Mouse (Mus musculus): ENCODE data around the gene Gm2115.

Gm2115 gene

GRCm38 (mm10) chr7:84586360-84587100 lies 57.8 kb downstream of the Gm2115 start:
- DNase-seq (ENCODE audit: low spot score in 2 of 2): no peak

GRCm38 (mm10) chr7:84587101-84587783 lies 58.5 kb downstream of the Gm2115 start:
- DNase-seq (ENCODE audit: low spot score in 2 of 2): no peak

GRCm38 (mm10) chr7:84590622-84591021 lies 61.9 kb downstream of the Gm2115 start:
- DNase-seq (ENCODE audit: low spot score in 2 of 2): no peak

GRCm38 (mm10) chr7:84591347-84591746 lies 62.6 kb downstream of the Gm2115 start:
- no peak for DNase-seq (ENCODE audit: low spot score in 2 of 2)

GRCm38 (mm10) chr7:84594087-84594916 lies 65.5 kb downstream of the Gm2115 start:
- DNase-seq (ENCODE audit: low spot score in 2 of 2): peak; percentile 15 to 26

GRCm38 (mm10) chr7:84594917-84595303 lies 66.2 kb downstream of the Gm2115 start:
- no peak for DNase-seq (ENCODE audit: low spot score in 2 of 2)

GRCm38 (mm10) chr7:84596002-84596401 lies 67.2 kb downstream of the Gm2115 start:
- no peak for DNase-seq (ENCODE audit: low spot score in 2 of 2)

- DNase-seq (ENCODE audit: low spot score in 2 of 2): no peak
Measured at GRCm38 (mm10) chr7:84596633-84597032, 67.9 kb downstream of the Gm2115 start.

GRCm38 (mm10) chr7:84600631-84601030 lies 71.9 kb downstream of the Gm2115 start:
- DNase-seq (ENCODE audit: low spot score in 2 of 2): no peak

GRCm38 (mm10) chr7:84601331-84601730 lies 72.6 kb downstream of the Gm2115 start:
- DNase-seq (ENCODE audit: low spot score in 2 of 2): no peak

- DNase-seq (ENCODE audit: low spot score in 2 of 2): peak; percentile 7 to 22
Measured at GRCm38 (mm10) chr7:84604501-84604900, 75.7 kb downstream of the Gm2115 start.

- peak in 1 of 2 experiments; percentile 8 for DNase-seq (ENCODE audit: low spot score in 2 of 2)
Measured at GRCm38 (mm10) chr7:84605033-84605687, 76.4 kb downstream of the Gm2115 start.

- DNase-seq (ENCODE audit: low spot score in 2 of 2): peak; percentile 82 to 83
Measured at GRCm38 (mm10) chr7:84605704-84606292, 77.0 kb downstream of the Gm2115 start.

GRCm38 (mm10) chr7:84606293-84606749 lies 77.6 kb downstream of the Gm2115 start, which contains the start of gene Fah:
Fah (minus strand) TSS chr7:84606722.
- DNase-seq (ENCODE audit: low spot score in 2 of 2): peak; percentile 58 to 59

GRCm38 (mm10) chr7:84611609-84612008 lies 82.9 kb downstream of the Gm2115 start:
- DNase-seq (ENCODE audit: low spot score in 2 of 2): no peak

GRCm38 (mm10) chr7:84612445-84612844 lies 83.7 kb downstream of the Gm2115 start:
- no peak for DNase-seq (ENCODE audit: low spot score in 2 of 2)

- no peak for DNase-seq (ENCODE audit: low spot score in 2 of 2)
Measured at GRCm38 (mm10) chr7:84618951-84619350, 90.2 kb downstream of the Gm2115 start.

GRCm38 (mm10) chr7:84620956-84621355 lies 92.2 kb downstream of the Gm2115 start:
- DNase-seq (ENCODE audit: low spot score in 2 of 2): no peak

- no peak for DNase-seq (ENCODE audit: low spot score in 2 of 2)
Measured at GRCm38 (mm10) chr7:84623718-84624117, 95.0 kb downstream of the Gm2115 start.

- DNase-seq (ENCODE audit: low spot score in 2 of 2): no peak
Measured at GRCm38 (mm10) chr7:84631878-84632277, 103.1 kb downstream of the Gm2115 start.

Data from heart, adult 9 months (tissue).